Mouse (Mus musculus) kidney, adult 18-20 months (tissue): ENCODE results near the gene Gm30191.
"Not testable (repeated sequence)": the region's sequence is repeated elsewhere in the genome, so short reads cannot be mapped to it uniquely, and the experiment has no call there.

Experiments
- DNase-seq: peaks from one replicate; pipeline ENCODE4 v3.0.0; 2021

The Gm30191 gene

DNA sequence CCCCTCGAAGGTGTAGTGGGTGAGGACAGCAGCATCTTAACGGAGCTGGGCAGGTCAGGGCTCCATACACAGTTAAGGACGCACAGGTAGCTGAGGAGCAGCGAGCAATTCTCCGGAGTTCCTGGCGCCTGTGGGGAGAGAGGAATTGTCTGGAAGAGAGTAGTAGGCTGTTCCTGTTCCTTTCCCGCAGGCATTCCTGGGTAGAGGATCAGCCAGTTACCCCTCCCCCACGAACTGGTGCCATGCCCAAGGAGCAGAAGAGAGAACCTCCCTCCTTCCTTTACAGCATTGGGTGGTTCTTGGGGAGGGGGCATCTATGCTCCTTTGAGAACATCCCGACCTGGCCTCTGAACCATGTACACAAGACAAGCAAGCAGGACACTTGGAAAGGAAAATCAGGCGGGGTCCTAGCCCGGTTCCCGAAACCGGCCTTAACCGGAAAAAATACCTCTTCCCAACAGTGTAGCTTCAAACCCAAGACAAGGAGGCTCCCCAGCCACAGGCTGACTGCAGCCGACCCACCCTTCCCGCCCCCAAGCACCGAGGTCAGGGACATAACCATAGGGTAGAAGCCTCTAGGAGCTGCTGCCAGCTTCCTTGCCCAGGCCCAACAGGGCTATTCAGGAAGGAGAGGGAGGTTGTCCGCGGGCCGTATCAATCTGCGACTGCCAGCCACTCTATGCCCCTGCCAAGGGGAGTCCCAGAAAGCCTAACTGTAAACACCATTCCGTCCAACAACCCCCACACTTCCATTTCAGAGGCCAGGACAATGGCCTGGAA lies 5.6 kb downstream of the Gm30191 start:
- DNase-seq, result peak; percentile 38

DNA sequence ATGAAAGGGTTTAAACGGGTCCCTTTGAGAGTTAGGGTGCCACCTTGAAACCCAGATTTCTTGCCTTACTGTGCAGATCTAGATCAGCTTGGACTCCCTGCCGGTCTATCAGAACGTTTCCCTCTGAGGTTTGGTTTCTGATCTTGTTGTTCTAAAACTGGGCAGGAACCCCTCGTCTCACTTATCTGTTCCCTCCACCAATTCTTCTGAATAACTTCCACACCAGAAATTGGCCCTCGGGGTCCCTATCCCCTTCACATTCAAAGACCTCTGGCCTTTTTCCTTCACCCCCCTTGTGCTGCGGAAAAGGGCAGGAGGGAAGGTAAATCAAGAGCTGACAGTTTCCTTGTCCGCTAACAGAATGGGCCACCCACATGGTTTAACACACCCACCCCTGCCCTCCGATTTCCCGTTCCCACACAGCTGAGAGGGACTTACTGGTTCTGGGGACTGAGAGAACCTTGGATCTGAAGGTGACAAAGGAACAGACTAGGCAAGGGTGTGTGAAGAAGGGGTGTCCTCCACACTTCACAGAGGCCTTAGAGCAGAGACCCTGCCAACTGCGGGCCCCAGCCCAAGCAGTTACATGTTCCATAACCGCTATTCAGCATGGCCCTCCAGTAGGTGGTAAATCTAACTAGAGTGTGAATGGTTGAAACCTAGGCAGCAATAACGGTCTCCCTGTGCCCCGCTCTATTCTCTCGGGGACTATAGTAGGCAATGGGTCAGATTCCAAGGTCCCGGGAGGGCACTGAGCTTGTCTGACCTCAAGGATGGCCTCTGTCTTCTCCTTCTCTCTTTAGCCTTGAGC lies 6.4 kb downstream of the Gm30191 start:
- DNase-seq, result peak; percentile 31

DNA sequence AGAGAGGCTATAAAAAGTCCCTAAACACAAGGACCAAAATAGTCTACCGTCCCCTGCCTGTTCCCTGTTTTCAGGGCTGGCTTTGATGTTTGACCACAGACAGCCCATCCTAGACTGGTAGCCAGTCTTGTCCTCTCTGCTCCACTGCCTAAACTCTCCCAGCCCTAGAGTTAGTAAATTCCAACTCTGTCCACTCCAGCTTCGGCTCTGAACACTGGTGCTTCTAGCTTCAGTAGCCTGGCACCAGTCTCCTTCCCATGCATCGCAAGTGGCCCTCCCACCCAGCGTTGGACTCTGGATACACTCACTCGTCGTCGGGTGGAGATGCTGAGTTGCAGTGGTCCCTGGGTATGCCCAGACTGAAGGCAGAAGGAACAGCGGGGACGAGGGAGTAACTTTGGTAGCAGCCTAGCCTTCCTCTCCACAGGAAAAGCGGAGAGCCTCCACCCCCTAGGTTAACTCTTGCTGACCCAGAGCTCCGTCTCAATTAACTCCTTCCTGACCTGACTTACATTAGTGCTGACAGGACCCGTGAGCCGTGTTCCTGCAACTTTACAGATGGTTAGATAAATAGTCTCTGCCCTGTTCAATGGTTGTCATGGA lies 7.1 kb downstream of the Gm30191 start, which contains the start of gene Grrp1:
Grrp1 (minus strand) TSS at position 385 of the 603 bp plus-strand sequence.
- peak; percentile 38 for DNase-seq

DNA sequence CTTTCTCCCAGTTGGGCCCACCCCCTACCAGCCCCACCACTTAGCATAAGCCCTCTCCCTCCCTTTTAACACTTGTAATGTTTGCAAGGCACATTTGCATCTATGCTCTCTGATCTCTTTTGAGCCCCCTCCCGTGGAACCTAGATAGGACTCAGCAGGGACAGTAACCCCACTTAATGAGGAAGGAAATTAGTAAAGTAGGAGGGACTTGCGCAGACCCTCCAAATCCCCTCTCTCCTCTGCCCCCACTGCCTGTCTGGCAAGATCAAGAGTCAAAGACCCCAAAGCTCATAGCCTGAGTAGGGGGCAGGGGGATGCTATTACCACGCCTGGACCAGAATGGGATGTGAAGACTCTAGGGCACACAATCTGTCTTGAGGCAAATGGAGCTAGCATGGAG lies 8.1 kb downstream of the Gm30191 start:
- DNase-seq, result no peak

DNA sequence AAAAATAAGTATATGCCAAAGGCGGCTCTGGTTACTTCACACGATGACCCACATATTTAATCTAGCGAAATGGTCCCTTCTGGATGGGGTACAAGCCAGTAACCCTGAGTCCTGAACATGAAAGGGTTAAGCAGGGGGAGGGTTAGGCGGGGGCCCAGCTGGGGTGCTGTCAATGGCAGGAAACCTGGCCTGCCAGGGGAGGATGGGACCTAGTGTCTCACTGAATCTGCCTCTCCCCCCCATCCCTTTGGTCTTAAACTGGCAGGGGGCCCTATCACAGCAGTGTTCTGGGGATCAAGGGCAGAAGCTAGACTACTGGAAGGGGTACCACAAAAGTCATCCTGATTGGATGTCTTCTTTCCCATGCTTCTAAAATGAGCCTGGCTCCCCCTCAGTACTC lies 9.1 kb downstream of the Gm30191 start:
- DNase-seq, result peak; percentile 25

DNA sequence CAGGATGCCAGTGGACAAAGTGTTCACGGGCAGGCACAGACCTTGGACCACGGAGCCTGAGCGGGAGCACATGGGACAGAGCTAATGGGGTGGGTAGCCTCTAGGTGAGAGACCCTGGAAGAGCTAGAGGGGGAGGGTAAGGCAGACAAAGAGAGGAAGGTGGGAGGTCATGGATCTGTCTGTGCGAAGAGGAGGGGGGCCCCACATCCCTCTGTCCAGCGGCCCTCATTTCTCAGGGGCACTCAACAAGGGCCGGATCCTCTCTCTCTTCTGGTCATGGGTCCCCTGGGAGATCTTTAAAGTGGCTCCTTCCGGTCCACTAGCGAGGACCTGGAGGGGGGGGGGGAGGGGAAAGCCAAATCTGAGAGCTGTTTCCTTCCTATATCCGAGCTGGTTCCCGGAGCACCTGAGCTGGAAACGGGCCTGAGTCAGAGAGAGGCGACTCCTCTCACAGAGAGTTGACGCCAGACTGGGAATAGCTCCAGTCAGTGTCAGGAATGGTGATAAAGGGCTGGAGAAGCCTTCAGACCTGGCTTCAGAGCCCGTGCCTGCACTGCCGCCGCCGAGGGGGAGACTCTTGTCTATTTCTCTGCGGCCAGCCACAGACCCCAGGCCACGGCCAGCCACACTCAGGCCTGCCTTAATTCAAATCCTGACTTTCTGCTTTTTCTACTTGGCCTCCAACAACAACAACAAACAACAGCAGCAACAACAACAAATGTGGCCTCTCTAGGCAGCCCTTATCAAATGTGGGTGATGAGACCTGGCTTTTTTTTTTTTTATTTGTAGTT lies 9.9 kb downstream of the Gm30191 start:
- DNase-seq, result peak; percentile 24

DNA sequence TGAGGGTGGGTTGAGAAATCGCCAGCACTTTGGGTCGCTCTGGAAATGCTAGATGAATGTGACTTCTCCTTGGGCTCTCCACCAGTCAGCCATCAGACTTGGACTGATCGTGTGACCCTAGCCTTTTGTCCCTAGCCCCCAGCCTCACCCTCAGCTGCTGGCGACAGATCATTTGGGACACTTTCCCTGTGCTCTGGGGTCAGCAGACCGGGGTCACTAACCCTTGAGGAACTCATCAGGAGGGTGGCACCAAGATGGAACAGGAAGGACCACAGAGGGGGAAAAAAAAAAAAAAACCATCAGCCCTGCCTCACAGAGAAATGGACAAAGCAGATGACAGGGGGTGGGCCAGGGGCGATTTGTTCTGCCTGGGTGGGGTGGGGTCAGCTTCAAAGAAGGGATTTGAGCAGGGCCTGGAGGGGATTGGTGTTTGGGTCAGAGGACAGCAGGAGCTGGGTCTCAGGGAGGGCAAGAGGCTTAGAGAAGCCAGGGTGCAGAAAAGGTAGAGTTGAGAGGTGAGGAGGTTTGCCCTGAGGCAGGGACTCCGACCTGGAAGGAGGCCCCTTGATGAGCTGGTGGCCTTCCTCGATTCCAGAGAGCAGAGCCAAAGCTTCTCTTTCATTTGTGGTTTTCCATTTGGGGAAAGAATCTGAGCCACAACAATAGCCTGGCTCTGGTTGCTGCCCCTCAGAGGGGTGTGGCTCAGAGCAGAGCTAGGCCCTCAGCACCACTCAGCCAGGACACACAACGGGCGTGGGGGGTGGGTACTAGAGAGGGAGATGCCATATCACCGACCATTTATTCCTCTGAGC lies 10.7 kb downstream of the Gm30191 start:
- no peak for DNase-seq

DNA sequence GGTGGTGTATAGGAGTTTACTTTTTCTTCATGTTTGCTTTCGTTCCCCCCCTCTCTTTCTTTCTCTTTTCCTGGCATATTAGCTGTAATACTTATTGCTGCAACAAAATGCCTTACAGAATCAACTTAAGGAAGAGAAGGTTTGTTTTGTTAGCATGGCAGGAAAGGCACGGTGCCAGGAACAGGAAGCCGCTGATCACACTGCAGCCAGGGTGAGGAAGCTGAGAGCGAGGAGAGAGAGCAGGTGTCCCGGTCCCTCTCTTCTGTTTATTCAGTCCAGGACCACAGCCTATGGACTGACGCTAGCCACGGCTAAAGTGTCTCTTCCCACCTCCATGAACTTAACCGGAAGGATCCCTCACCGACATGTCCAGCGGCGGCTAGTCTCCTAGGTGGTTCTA lies 11.6 kb downstream of the Gm30191 start:
- no peak for DNase-seq

DNA sequence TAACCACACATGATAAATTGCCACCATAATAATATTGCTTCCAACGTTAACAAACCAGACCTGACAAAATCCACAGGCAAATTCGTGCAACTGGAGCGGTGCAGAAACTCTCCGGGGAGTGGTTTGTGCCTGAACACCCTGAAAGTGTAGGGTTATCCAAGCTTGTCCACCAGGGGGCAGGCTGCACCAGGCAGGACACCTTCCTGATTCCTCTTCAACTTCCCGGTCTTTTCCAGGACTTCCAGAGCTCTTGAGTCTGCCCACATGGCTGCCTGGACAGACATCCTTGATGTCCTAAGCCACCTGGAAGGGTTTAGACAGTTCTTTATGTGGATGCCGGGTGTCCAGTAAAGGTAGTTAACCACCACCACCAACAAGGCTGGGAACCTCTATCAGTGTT lies 16.5 kb downstream of the Gm30191 start:
- DNase-seq, result peak; percentile 83

DNA sequence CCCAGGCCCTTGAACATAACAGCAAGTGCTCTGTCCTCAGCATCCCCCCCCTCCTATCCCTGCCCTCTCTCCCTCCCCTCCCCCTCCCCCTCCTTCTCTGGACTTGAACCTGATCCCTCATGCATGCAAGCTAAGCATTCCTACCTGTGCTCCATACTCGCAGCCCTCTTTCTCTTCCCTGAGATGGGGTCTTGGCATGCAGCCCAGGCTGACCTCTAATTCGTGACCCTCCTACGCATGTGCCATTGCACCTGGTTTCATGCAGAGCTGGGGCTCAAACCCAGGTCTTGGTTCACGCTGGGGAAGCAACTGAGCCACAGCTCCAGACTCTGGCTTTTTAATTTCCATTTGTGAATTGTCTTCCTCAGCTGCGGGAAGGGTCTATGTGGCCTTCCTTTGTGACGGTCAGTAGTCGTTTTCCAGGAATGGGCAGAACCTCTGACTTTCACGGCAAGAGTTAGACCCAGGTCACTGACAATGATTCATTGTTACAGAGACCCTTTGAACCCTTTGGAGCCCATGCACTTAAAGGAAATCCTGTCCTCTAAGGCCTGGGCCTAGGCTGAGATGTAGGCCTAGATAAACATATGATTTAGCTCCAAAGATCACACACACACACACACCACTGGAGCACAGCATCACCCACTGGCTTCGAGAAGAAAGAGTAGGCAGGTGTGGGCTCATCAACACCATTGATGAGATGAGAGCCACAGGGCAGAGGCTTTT lies 19.3 kb downstream of the Gm30191 start:
- no peak for DNase-seq

DNA sequence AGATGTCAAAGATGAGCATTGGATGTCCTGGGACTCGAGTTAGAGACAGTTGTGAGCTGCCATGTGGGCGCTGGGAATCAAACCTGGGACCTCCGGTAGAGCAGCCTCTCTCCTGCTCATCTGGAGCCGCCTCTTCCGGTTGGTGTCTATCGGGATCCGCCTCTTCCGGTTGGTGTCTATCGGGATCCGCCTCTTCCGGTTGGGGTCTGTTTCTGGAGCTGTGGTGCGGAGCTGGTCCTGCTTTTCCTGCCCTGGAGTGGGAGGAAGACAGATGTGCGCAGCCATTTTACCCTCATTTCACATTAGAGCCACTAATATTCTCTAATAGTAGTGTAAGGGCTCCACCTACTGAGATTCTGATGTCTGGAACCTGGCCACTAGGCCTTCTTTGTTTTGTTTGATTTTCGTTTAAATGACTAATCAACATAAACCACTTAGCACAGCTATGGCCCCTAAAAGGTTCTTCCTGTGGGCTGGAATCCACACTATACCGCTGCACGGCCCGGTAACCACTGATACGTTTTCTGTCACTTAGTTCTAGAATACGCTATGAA lies 21.4 kb downstream of the Gm30191 start:
- DNase-seq, result no peak

DNA sequence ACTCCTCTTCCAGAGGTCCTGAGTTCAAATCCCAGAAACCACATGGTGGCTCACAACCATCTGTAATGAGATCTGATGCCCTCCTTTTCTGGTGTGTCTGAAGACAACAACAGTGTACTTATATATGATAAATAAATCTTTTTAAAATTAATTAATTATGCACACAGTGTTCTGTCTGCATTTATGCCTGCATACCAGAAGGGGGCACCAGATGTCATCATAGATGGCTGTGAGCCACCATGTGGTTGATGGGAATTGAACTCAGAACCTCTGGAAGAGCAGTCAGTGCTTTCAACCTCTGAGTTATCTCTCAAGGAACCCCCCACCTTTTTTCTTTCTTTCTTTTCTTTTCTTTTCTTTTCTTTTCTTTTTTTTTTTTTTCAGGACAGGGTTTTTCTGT lies 22.9 kb downstream of the Gm30191 start:
- not testable (repeated sequence) for DNase-seq

DNA sequence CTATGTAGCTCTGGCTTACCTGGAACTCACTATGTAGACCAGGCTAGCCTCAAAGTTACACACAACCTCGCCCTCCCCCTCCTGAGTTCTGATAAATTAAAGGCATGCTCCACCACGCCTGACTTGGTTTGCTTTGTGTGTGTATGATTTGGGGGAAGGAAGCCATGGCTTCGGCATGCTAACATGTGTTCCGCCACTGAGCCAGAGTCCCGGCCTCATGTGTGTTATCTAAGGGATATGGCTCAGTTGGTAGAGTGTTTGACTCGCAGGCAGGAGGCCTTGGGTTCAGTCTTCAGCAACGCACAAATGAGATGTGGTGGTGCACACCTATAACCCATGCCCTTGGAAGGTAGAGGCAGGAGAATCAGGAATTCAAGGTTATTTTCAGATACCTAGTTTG lies 25.2 kb downstream of the Gm30191 start:
- DNase-seq, result no peak

DNA sequence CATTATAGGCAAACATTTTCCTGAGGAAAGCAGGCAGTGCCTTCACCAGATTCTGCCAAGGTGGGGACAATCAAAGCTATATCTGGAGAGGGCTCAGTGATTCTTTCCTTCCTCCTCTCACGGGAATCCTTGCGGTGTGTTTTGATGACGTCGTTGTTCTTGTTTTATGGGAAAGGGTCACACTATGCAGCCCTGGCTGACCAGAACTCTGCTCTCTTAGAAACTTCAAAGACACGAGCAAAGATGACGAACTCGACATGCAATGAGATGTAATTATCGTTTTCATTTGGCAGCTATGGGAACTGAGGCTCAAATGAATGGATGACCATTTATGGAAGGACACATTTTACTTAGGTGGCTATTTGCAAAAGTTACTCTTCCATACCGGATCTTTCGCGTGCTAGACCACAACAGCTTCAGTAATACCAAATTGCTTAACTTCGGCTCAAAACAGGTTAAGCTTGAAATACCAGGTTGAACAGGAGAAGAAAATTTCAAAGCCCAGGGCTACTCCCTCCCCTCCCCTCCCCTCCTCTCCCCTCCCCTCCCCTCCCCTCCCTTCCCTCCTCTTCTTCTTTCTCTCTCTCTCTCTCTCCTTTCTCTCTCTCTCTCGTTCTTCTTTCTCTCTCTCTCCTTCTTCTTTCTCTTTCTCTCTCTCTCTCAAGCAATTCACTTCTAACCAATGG lies 26.1 kb downstream of the Gm30191 start:
- DNase-seq, result no peak

DNA sequence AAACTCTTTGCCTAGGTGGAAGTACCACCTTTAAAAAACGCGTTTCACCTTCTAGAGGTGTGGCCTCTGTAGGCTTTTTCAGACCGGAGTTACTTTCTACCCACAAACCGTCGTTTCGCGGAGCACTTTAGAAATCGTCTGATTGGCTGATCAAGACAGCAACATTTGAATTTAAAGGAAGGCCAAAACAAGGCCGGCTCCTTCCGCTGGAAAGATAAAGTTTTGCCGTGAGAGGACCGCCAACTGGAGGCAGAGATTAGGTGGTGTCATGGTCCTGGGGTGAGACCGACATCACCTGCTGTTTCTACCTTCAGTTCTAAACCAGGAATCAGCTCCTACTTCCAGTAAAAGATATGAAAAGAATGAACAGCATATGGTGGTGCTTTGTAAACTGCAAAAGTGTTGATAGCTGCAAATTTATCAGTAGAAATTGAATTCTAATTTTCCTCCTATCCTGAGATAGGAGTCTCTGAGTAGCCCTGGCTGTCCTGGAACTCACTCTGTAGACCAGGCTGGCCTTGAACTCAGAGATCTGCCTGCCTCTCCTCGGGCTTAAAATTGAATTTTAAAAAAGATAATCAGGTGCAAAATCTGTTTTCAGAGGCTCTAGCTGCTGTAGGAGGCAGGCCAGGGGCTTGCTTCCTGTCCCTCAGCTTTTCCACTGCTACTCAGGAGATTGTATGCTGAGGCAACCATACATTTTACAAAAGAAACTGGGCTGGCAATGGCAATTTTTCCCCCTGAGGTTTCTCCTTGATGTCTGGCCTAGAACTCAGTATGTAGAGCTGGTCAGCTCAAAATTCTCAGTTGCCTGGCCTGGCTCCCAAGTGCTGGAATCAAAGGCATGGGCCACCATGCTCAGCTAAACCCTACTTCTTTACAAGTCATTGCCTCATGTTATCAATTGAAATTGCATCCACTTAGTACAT lies 26.9 kb downstream of the Gm30191 start:
- no peak for DNase-seq

DNA sequence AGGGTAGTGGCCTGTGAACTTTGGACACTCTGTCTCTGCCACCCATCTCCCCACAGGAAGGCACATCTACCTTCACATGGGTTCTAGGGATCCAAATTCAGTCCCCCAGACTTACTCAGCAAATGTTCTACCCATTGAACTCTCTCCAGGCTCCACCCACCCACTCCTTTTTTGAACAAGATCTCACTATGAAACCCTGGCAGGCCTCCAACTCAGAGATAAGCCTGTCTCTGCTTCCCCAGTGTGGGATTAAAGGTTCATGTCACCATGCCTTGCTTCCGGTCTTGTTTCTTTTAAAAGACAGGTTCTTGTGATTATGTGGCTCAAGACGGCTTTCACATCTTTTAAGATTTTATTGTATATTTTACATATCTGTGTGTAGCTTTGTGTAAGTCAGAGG lies 38.2 kb downstream of the Gm30191 start:
- DNase-seq, result no peak

DNA sequence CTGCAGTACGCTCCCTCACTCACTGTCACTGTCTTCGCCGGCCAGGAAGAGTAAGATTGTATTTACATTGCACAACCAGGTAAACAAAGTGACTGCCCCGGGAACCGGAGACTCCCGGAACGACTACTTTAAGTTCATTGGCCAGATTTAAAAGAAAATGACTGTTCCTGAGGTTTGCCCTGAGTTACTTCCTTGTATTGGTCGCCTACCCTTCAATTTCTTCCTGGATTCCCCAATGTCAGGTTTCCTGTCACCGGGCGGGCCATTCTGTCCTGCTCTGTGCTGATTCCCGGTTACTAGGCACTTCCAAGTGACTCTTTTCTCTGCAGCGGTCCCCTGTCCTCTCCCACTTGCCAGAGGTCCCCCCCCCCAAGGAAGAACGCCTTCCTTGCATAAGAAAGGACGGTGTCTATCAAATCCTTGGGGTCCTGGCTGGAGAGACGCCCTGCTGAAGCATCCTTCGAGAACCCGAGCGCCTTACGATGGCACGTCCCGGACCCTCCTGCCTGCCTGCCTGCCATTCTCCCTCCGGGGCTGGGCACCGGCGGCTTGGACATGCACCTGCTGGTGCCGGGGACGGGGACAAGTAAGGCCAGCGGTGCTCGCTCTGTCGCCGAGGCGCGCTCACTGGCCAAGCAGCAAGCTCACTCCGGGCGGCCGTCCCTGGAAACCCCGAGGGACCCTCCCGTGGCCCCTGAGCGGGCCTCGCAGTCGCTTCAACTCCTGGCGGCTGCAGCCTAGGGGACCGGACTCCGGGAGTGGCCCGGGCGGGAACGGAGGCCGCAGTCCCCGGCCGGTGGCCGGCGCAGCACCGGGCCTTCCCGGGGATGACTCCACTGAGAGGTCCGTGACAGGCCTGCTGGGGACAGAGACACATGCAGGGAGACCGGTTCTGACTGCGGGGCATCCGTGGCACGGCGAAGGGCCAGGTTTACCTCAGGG lies 39.8 kb downstream of the Gm30191 start:
- no peak for DNase-seq

DNA sequence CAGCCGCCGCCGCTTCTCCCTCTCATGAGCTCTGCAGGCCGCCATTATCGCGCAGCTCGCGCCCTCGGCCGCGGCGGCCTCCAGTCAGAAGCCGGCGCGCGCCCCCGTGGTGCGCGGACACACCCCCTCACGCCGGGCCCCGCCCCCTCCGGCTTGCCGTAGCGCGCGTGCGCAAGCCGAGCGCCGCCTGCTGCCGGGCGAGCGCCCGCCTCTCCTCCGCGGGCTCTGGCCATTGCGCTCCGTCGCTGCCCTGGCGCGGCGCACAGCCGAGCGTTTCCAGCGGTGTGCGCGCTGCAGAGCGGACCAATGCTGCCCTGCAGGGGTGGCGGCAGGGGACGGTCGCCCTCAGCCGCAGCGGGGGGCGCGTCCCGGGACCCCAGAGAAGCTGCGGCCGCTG lies 40.4 kb downstream of the Gm30191 start:
- DNase-seq, result peak; percentile 96
